Mouse (Mus musculus) kidney, postnatal 14 days (tissue): ENCODE measurements around the gene Ssc4d.

Experiments used
- DNase-seq: peaks from one replicate; pipeline ENCODE4 v3.0.0; 2022; ENCODE audit warnings: mixed read lengths

The Ssc4d gene

GRCm38 (mm10) chr5:135974365-135974764 is at the start of gene Ssc4d:
TSS of gene Ssc4d (minus strand) at chr5:135974531.
- no peak for DNase-seq

GRCm38 (mm10) chr5:136019907-136020306 is 45.6 kb upstream of the Ssc4d start:
- DNase-seq = no peak

GRCm38 (mm10) chr5:136018726-136019125 is 44.4 kb upstream of the Ssc4d start:
- DNase-seq = no peak

- no peak for DNase-seq
Measured at GRCm38 (mm10) chr5:136017262-136017661, 42.9 kb upstream of the Ssc4d start.

- DNase-seq = peak; percentile 78
Measured at GRCm38 (mm10) chr5:136016014-136016876, 41.9 kb upstream of the Ssc4d start.

GRCm38 (mm10) chr5:136015586-136015985 is 41.3 kb upstream of the Ssc4d start:
- peak; percentile 36 for DNase-seq

- DNase-seq = peak; percentile 62
Measured at GRCm38 (mm10) chr5:136014877-136015276, 40.5 kb upstream of the Ssc4d start.

- no peak for DNase-seq
Measured at GRCm38 (mm10) chr5:136007745-136008144, 33.4 kb upstream of the Ssc4d start.

GRCm38 (mm10) chr5:136004537-136004936 is 30.2 kb upstream of the Ssc4d start:
- DNase-seq = no peak

GRCm38 (mm10) chr5:136002751-136003151 is 28.4 kb upstream of the Ssc4d start:
- DNase-seq = no peak

GRCm38 (mm10) chr5:136002325-136002724 is 28.0 kb upstream of the Ssc4d start:
- DNase-seq = no peak

- DNase-seq = no peak
Measured at GRCm38 (mm10) chr5:136001222-136001621, 26.9 kb upstream of the Ssc4d start.

GRCm38 (mm10) chr5:135996162-135996561 is 21.8 kb upstream of the Ssc4d start:
- no peak for DNase-seq

GRCm38 (mm10) chr5:135994725-135995687 is 20.7 kb upstream of the Ssc4d start, which contains the start of gene Dtx2:
TSS of gene Dtx2 (plus strand) at chr5:135994800.
- DNase-seq = peak; percentile 94

GRCm38 (mm10) chr5:135994335-135994724 is 20.0 kb upstream of the Ssc4d start:
- no peak for DNase-seq

- DNase-seq = peak; percentile 52
Measured at GRCm38 (mm10) chr5:135993381-135993965, 19.1 kb upstream of the Ssc4d start.

- no peak for DNase-seq
Measured at GRCm38 (mm10) chr5:135990601-135991000, 16.3 kb upstream of the Ssc4d start.

GRCm38 (mm10) chr5:135987248-135987647 is 12.9 kb upstream of the Ssc4d start:
- DNase-seq = peak; percentile 36

GRCm38 (mm10) chr5:135984546-135985044 is 10.3 kb upstream of the Ssc4d start:
- DNase-seq = no peak

GRCm38 (mm10) chr5:135982398-135982797 is 8.1 kb upstream of the Ssc4d start:
- DNase-seq = peak; percentile 68

GRCm38 (mm10) chr5:135979904-135980303 is 5.6 kb upstream of the Ssc4d start, which contains the start of gene Zp3:
TSS of gene Zp3 (plus strand) at chr5:135980099.
- DNase-seq = no peak

GRCm38 (mm10) chr5:135979381-135979780 is 5.0 kb upstream of the Ssc4d start:
- DNase-seq = no peak
